Mouse (Mus musculus) liver, embryonic 16.5 days (tissue): ENCODE measurements at regions not wholly inside any gene's neighbourhood (a gene's known extent, or its start where the extent isn't known, plus 50 kb on each side); places are given as distances from the start of the nearest gene placed in this dataset.

Experiments used
- ATAC-seq: fragments of 200-750 bp; cut with Nextera tagmentation; 2 replicates; pipeline ENCODE4 v1.8.0; 2017; ENCODE audit warnings: low read depth, mild to moderate bottlenecking, moderate number of reproducible peaks, moderate library complexity
- H3K27ac ChIP-seq: fragments of 300-500 bp; sonication (generic); 2 replicates; pipeline ENCODE4 v1.5.1; 2014; ENCODE audit warnings: mild to moderate bottlenecking, low read length
- H3K27me3 ChIP-seq: fragments of 300-500 bp; sonication (generic); 2 replicates; pipeline ENCODE4 v1.6.1; 2014; ENCODE audit warnings: low read depth, low read length, mixed read lengths; ENCODE audit not compliant: control insufficient read depth, insufficient read depth
- H3K36me3 ChIP-seq: fragments of 300-500 bp; sonication (generic); 2 replicates; pipeline ENCODE4 v1.6.1; 2014; ENCODE audit warnings: mild to moderate bottlenecking; ENCODE audit not compliant: control insufficient read depth, insufficient read depth
- H3K4me1 ChIP-seq: fragments of 300-500 bp; sonication (generic); 2 replicates; pipeline ENCODE4 v1.6.1; 2014; ENCODE audit warnings: low read depth, low read length, mixed read lengths; ENCODE audit not compliant: control insufficient read depth
- H3K4me2 ChIP-seq: fragments of 300-500 bp; sonication (generic); 2 replicates; pipeline ENCODE4 v1.6.1; 2014; ENCODE audit warnings: low read depth, low read length, mixed read lengths
- H3K4me3 ChIP-seq: fragments of 300-500 bp; sonication (generic); 2 replicates; pipeline ENCODE4 v1.5.1; 2014; ENCODE audit warnings: low read depth, mild to moderate bottlenecking, low read length
- H3K9ac ChIP-seq: fragments of 300-500 bp; sonication (generic); 2 replicates; pipeline ENCODE4 v1.6.1; 2014; ENCODE audit warnings: low read depth, low read length
- H3K9me3 ChIP-seq: fragments of 300-500 bp; sonication (generic); replicated peaks from 2 replicates; pipeline ENCODE4 v1.6.1; 2016; ENCODE audit warnings: low read length; ENCODE audit not compliant: control insufficient read depth
- WGBS: fragments of 180-500 bp; shearing (Covaris S2); extraction: QIAGEN DNeasy Blood & Tissue Kit; methylation state at CpG from one replicate; pipeline ENCODE4 v1.1.7; 2014; ENCODE audit not compliant: insufficient replicate concordance; 5-methylcytosine and 5-hydroxymethylcytosine counted together

- H3K27me3 ChIP-seq: no peaks in the 10 kb centered on the region
- H3K36me3 ChIP-seq: no peaks in the 10 kb centered on the region
- WGBS: 72% methylated on average over 7 of the region's 7 CpGs
- ATAC-seq: no peak
- no peak overlapping the region for H3K4me3 ChIP-seq
- no peaks in the 10 kb centered on the region for H3K9me3 ChIP-seq
- H3K4me2 ChIP-seq: no peak overlapping the region
- no peak overlapping the region for H3K9ac ChIP-seq
- no peak overlapping the region for H3K27ac ChIP-seq
- no peaks in the 10 kb centered on the region for H3K4me1 ChIP-seq
Measured at GRCm38 (mm10) chr5:111555981-111556380, 138.8 kb downstream of the Mn1 start.

GRCm38 (mm10) chr5:111560432-111560831 lies 143.3 kb downstream of the Mn1 start:
- Histone ChIP-seq H3K27me3 (no peaks in the 10 kb centered on the region), H3K4me2 (no peak overlapping the region), H3K4me1 (no peaks in the 10 kb centered on the region), H3K9ac (no peak overlapping the region), H3K36me3 (no peaks in the 10 kb centered on the region), H3K4me3 (no peak overlapping the region), H3K9me3 (no peaks in the 10 kb centered on the region), H3K27ac (no peak overlapping the region)
- 59% methylated on average over 9 of the region's 9 CpGs for WGBS
- no peak for ATAC-seq

- Histone ChIP-seq H3K36me3 (no peaks in the 10 kb centered on the region), H3K27me3 (no peaks in the 10 kb centered on the region), H3K9me3 (no peaks in the 10 kb centered on the region), H3K9ac (no peak overlapping the region), H3K27ac (no peak overlapping the region), H3K4me3 (no peak overlapping the region), H3K4me2 (no peak overlapping the region), H3K4me1 (no peaks in the 10 kb centered on the region)
- 48% methylated on average over 10 of the region's 10 CpGs for WGBS
- ATAC-seq: no peak
Measured at GRCm38 (mm10) chr5:111561301-111561700, 144.1 kb downstream of the Mn1 start.

- 31% methylated on average over 10 of the region's 10 CpGs for WGBS
- ATAC-seq: no peak
- H3K27me3 ChIP-seq: no peaks in the 10 kb centered on the region; the same call in 1 of the 2 replicates
- H3K36me3 ChIP-seq: no peaks in the 10 kb centered on the region
- no peak overlapping the region for H3K27ac ChIP-seq
- H3K9ac ChIP-seq: no peak overlapping the region
- H3K4me2 ChIP-seq: no peak overlapping the region
- no peaks in the 10 kb centered on the region for H3K9me3 ChIP-seq
- no peak overlapping the region for H3K4me3 ChIP-seq
- no peaks in the 10 kb centered on the region for H3K4me1 ChIP-seq
Measured at GRCm38 (mm10) chr5:111570826-111571225, 153.7 kb downstream of the Mn1 start.

GRCm38 (mm10) chr5:111573265-111573873 lies 156.2 kb downstream of the Mn1 start:
- Histone ChIP-seq H3K9me3 (no peaks in the 10 kb centered on the region), H3K4me1 (no peaks in the 10 kb centered on the region), H3K27me3 (no peaks in the 10 kb centered on the region; the same call in 1 of the 2 replicates), H3K4me2 (no peak overlapping the region), H3K36me3 (no peaks in the 10 kb centered on the region), H3K4me3 (no peak overlapping the region), H3K9ac (no peak overlapping the region), H3K27ac (no peak overlapping the region)
- ATAC-seq: no peak
- WGBS: 20% methylated on average over 13 of the region's 13 CpGs

GRCm38 (mm10) chr5:111574219-111574840 lies 157.2 kb downstream of the Mn1 start:
- Histone ChIP-seq H3K27me3 (no peaks in the 10 kb centered on the region; the same call in 1 of the 2 replicates), H3K9ac (no peak overlapping the region), H3K4me1 (no peaks in the 10 kb centered on the region), H3K36me3 (no peaks in the 10 kb centered on the region), H3K4me3 (no peak overlapping the region), H3K4me2 (no peak overlapping the region), H3K9me3 (no peaks in the 10 kb centered on the region), H3K27ac (no peak overlapping the region)
- ATAC-seq: no peak
- WGBS: 14% methylated on average over 8 of the region's 8 CpGs

- Histone ChIP-seq H3K36me3 (no peaks in the 10 kb centered on the region), H3K9ac (no peak overlapping the region), H3K27ac (no peak overlapping the region), H3K9me3 (no peaks in the 10 kb centered on the region), H3K4me1 (no peaks in the 10 kb centered on the region), H3K27me3 (peaks cover 3% of the 10 kb centered on the region; the same call in 1 of the 2 replicates), H3K4me2 (no peak overlapping the region), H3K4me3 (no peak overlapping the region)
- no peak for ATAC-seq
- WGBS: 69% methylated on average over 5 of the region's 5 CpGs
Measured at GRCm38 (mm10) chr5:111575376-111575775, 158.2 kb downstream of the Mn1 start.

- no peak for ATAC-seq
- H3K4me3 ChIP-seq: no peak overlapping the region
- H3K4me2 ChIP-seq: no peak overlapping the region
- no peaks in the 10 kb centered on the region for H3K4me1 ChIP-seq
- H3K9ac ChIP-seq: no peak overlapping the region
- H3K36me3 ChIP-seq: no peaks in the 10 kb centered on the region
- H3K27ac ChIP-seq: no peak overlapping the region
- no peaks in the 10 kb centered on the region for H3K9me3 ChIP-seq
- H3K27me3 ChIP-seq: peaks cover 23% of the 10 kb centered on the region
- WGBS: 58% methylated on average over 5 of the region's 5 CpGs
Measured at GRCm38 (mm10) chr5:111577441-111577840, 156.3 kb upstream of the Gm26897 start.

- Histone ChIP-seq H3K9ac (no peak overlapping the region), H3K36me3 (no peaks in the 10 kb centered on the region), H3K4me2 (no peak overlapping the region), H3K9me3 (no peaks in the 10 kb centered on the region), H3K27ac (no peak overlapping the region), H3K27me3 (peaks cover 26% of the 10 kb centered on the region), H3K4me1 (no peaks in the 10 kb centered on the region), H3K4me3 (no peak overlapping the region)
- no peak for ATAC-seq
- WGBS: 56% methylated on average over 5 of the region's 5 CpGs
Measured at GRCm38 (mm10) chr5:111578088-111578487, 155.6 kb upstream of the Gm26897 start.
